Mouse (Mus musculus) midbrain, postnatal 0 days (tissue): ENCODE results near the gene Khk. TPM values are rescaled to one million over a fixed set of nuclear protein-coding genes. Genes with fewer than 3 reads are reported as not detected.
A peak's percentile ranks its signal among the peaks of the same experiment; 100 is the strongest.

Experiments used
- ATAC-seq: fragments of 200-750 bp; cut with Nextera tagmentation; 2 replicates; pipeline ENCODE4 v1.8.0; 2017; ENCODE audit warnings: moderate number of reproducible peaks, mild to moderate bottlenecking, moderate TSS enrichment, moderate library complexity; ENCODE audit not compliant: low FRiP score
- DNase-seq: peaks from one replicate; pipeline ENCODE4 v3.0.0-alpha.2; 2015; ENCODE audit warnings: low spot score
- H3K27ac ChIP-seq: fragments of 300-500 bp; sonication (generic); 2 replicates; pipeline ENCODE4 v1.5.1; 2014; ENCODE audit warnings: low read depth, mild to moderate bottlenecking, low read length, mixed read lengths
- H3K27me3 ChIP-seq: fragments of 300-500 bp; sonication (generic); 2 replicates; pipeline ENCODE4 v1.6.1; 2014; ENCODE audit warnings: low read length, control low read depth, mixed read lengths; ENCODE audit not compliant: insufficient read depth
- H3K36me3 ChIP-seq: fragments of 300-500 bp; sonication (generic); 2 replicates; pipeline ENCODE4 v1.6.1; 2014; ENCODE audit warnings: low read length, control low read depth, mixed read lengths; ENCODE audit not compliant: insufficient read depth
- H3K4me1 ChIP-seq: fragments of 300-500 bp; sonication (generic); 2 replicates; pipeline ENCODE4 v1.6.1; 2014; ENCODE audit warnings: mild to moderate bottlenecking, control low read depth, antibody characterized with exemption, low read length, mixed read lengths; ENCODE audit not compliant: insufficient read depth
- H3K4me2 ChIP-seq: fragments of 300-500 bp; sonication (generic); 2 replicates; pipeline ENCODE4 v1.6.1; 2014; ENCODE audit warnings: low read depth, mild to moderate bottlenecking, low read length, mixed read lengths; ENCODE audit not compliant: poor library complexity, severe bottlenecking
- H3K4me3 ChIP-seq: fragments of 300-500 bp; sonication (generic); 2 replicates; pipeline ENCODE4 v1.5.1; 2014; ENCODE audit warnings: low read depth, mild to moderate bottlenecking, low read length, moderate library complexity
- H3K9ac ChIP-seq: fragments of 300-500 bp; sonication (generic); replicated peaks from 2 replicates; pipeline ENCODE4 v1.6.1; 2014; ENCODE audit warnings: mild to moderate bottlenecking, low read length, moderate library complexity, mixed read lengths; ENCODE audit not compliant: poor library complexity, severe bottlenecking
- H3K9me3 ChIP-seq: fragments of 300-500 bp; sonication (generic); 2 replicates; pipeline ENCODE4 v1.6.1; 2016; ENCODE audit warnings: low read length, control low read depth
- CTCF ChIP-seq: IDR thresholded peaks from 2 replicates; pipeline ENCODE4 v1.5.1; 2016; ENCODE audit warnings: antibody characterized with exemption, mild to moderate bottlenecking
- WGBS: fragments of 180-500 bp; shearing (Covaris S2); extraction: QIAGEN DNeasy Blood & Tissue Kit; methylation state at CpG from one replicate; pipeline ENCODE4 v1.1.7; 2014; 5-methylcytosine and 5-hydroxymethylcytosine counted together
- polyA plus RNA-seq: library from polyadenylated mRNA; unstranded; fragments of >200 nt; fragmentation: Nextera tagmentation; extraction: Ambion mirVana; gene quantifications from 2 replicates; pipeline ENCODE4 v1.2.1, GENCODE M21; 2015
- total RNA-seq: library from RNA; depleted of rRNA; stranded (reverse); fragments of >200 nt; gene quantifications from 2 replicates; pipeline ENCODE4 v1.2.3, GENCODE M21; 2014

The Khk gene
- total and polyA plus RNA-seq, 2 experiments from 2014 or later, result 1.4 to 17.6 TPM

DNA sequence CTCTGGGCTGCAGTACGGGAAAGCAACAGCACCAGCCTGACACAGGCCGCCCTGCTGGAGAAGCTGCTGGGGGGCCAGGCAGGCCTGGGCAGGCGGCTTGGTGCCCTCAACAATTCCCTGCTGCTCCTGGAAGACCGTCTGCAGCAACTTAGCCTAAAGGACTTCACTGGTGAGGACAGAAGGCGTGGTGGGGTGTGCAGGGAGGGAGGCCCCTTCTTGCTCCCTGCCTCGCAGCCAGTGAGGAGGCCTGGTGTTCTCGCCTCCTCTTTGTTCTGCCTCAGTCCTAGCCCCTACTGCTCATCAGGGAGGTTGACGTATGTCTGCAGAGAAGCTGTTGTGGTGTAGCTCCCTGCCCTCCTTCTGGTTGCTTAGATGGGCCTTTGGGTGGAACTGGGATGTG, 2.5 kb upstream of the Khk start:
- H3K9me3 ChIP-seq, result no peaks in the 10 kb centered on the region
- H3K4me2 ChIP-seq, result no peak overlapping the region
- TF ChIP-seq CTCF, result no peak
- no peak overlapping the region for H3K27ac ChIP-seq
- no peaks in the 10 kb centered on the region for H3K36me3 ChIP-seq
- no peak overlapping the region for H3K4me3 ChIP-seq
- no peaks in the 10 kb centered on the region for H3K27me3 ChIP-seq
- 79% methylated on average over 8 of the region's 8 CpGs for WGBS
- DNase-seq, result no peak
- peaks cover 3% of the 10 kb centered on the region; the same call in 1 of the 2 replicates for H3K4me1 ChIP-seq
- H3K9ac ChIP-seq, result no peak overlapping the region
- no peak for ATAC-seq

DNA sequence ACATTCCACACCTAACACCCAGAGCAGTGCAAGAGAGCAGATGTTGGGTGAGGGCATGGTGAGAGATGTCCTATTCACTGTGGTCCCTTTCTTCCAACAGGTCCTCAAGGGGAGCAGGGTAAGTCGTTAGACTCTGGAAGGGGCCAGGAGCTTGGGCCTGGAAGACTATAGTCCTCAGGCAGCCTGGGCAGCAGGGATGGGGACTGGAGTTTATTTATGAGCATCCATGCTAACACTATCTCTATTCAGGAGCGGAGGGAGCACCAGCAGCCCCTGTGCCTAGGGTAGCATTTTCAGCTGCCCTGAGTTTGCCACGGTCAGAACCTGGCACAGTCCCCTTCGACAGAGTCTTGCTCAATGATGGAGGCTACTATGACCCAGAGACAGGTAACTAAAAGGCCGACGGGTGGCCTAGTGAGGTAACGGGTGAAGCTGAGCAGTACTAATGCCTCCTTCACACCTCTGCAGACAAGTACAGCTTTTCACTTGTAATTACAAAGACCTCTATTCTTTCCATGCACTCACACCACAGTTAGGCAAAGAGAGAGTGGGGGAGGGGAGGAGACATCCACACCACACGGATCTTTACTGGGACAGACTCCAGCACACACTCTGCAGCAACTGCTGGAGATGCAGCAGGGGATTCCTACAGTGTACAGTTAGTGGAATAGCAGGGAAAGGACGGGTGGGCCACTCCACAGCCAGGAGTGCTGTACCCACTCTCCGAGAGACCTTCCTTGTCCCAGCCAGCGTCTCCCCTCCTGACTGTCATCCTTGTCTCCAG, 1.2 kb upstream of the Khk start:
- Histone ChIP-seq H3K4me1 (peaks cover 3% of the 10 kb centered on the region; the same call in 1 of the 2 replicates), H3K27me3 (no peaks in the 10 kb centered on the region), H3K9ac (no peak overlapping the region), H3K4me2 (no peak overlapping the region), H3K36me3 (no peaks in the 10 kb centered on the region), H3K9me3 (no peaks in the 10 kb centered on the region), H3K4me3 (no peak overlapping the region), H3K27ac (no peak overlapping the region; the same call in 1 of the 2 replicates)
- TF ChIP-seq CTCF, result no peak
- DNase-seq, result no peak
- WGBS, result 68% methylated on average over 11 of the region's 11 CpGs
- no peak for ATAC-seq

DNA sequence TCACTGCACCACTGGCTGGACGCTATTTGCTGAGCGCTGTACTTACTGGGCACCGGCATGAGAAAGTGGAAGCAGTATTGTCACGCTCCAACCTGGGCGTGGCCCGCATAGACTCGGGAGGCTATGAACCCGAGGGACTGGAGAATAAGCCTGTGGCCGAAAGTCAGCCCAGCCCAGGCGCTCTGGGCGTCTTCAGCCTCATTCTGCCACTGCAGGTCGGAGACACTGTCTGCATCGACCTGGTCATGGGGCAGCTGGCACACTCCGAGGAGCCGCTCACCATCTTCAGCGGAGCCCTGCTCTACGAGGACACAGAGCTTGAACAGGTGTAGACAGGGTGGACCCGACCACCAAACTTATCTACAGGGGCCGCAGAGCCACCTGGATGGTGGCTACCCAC, 610 bp upstream of the Khk start:
- DNase-seq, result no peak
- WGBS, result 66% methylated on average over 19 of the region's 19 CpGs

GRCm38 (mm10) chr5:30922581-30923041, 1.4 kb downstream of the Khk start:
- no peaks in the 10 kb centered on the region for H3K36me3 ChIP-seq
- no peaks in the 10 kb centered on the region for H3K4me1 ChIP-seq
- WGBS, result 74% methylated on average over 10 of the region's 10 CpGs
- ATAC-seq (no peak), DNase-seq (no peak)
- peak overlapping the region; percentile 88 for H3K4me2 ChIP-seq
- H3K9ac ChIP-seq, result peak overlapping the region; percentile 65
- H3K9me3 ChIP-seq, result no peaks in the 10 kb centered on the region
- H3K27me3 ChIP-seq, result no peaks in the 10 kb centered on the region
- no peak overlapping the region for H3K27ac ChIP-seq
- no peak for TF ChIP-seq CTCF
- H3K4me3 ChIP-seq, result no peak overlapping the region

More for the DNA sequence above, 610 bp upstream of the Khk start:
- no peak overlapping the region for H3K27ac ChIP-seq
- no peaks in the 10 kb centered on the region for H3K9me3 ChIP-seq
- H3K4me3 ChIP-seq, result no peak overlapping the region
- TF ChIP-seq CTCF, result no peak
- H3K9ac ChIP-seq, result no peak overlapping the region
- no peaks in the 10 kb centered on the region for H3K27me3 ChIP-seq
- H3K4me2 ChIP-seq, result peak overlapping the region; percentile 88; the same call in 1 of the 2 replicates
- ATAC-seq, result no peak
- H3K36me3 ChIP-seq, result no peaks in the 10 kb centered on the region
- H3K4me1 ChIP-seq, result peaks cover 1% of the 10 kb centered on the region; the same call in 1 of the 2 replicates

DNA sequence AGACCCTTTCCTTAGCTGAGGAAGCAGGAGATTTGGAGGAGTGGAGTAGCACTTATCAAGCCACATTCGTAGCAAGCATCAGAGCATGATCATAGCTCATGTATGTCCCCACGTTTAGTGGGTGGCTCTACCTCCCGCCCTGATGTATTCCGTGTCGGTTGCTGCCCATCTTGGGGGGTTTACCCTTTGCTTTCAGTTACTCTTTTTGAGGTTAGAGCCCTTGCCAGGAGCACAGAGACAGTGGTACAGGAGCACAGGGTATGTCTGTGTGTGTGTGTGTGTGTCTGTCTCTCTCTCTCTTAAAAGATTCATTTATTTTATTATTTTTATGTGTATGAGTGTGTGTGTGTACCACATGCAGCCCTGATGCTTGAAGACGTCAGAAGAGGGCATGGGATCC, 1.9 kb downstream of the Khk start:
- Histone ChIP-seq H3K4me1 (no peaks in the 10 kb centered on the region), H3K9me3 (no peaks in the 10 kb centered on the region), H3K27me3 (no peaks in the 10 kb centered on the region), H3K27ac (no peak overlapping the region), H3K4me2 (no peak overlapping the region), H3K36me3 (no peaks in the 10 kb centered on the region), H3K4me3 (no peak overlapping the region), H3K9ac (no peak overlapping the region)
- 90% methylated on average over 6 of the region's 6 CpGs for WGBS
- TF ChIP-seq CTCF, result no peak
- no peak for ATAC-seq
- no peak for DNase-seq

DNA sequence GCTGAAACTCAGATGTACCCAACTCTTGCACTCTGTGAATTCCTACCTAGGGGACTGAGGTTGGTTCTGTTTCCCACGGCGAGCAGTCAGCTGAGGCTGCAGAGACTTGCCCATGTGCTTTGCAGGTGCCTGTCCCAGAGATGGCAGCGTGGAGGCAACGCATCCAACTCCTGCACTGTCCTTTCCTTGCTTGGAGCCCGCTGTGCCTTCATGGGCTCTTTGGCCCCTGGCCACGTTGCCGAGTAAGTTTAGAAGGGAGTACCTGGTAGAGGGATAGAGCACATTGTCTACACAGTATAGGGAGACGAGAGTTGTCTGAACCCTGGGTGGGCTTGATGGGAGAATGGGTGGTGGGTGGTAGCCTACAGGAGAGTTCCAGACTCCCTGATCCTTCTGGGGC, 3.4 kb downstream of the Khk start:
- no peaks in the 10 kb centered on the region for H3K36me3 ChIP-seq
- H3K4me2 ChIP-seq, result no peak overlapping the region
- WGBS, result 79% methylated on average over 8 of the region's 8 CpGs
- no peak for TF ChIP-seq CTCF
- ATAC-seq, result no peak
- no peak for DNase-seq
- H3K4me3 ChIP-seq, result no peak overlapping the region
- no peak overlapping the region for H3K9ac ChIP-seq
- H3K9me3 ChIP-seq, result no peaks in the 10 kb centered on the region
- no peak overlapping the region for H3K27ac ChIP-seq
- H3K27me3 ChIP-seq, result no peaks in the 10 kb centered on the region
- H3K4me1 ChIP-seq, result no peaks in the 10 kb centered on the region
